Mouse (Mus musculus) megakaryocyte, adult 5-6 weeks (primary cell): ENCODE data around the gene Tex33. TPM values are rescaled to one million over a fixed set of nuclear protein-coding genes. Genes with fewer than 3 reads are reported as not detected.

Source experiments
- ATAC-seq: 2 replicates; pipeline ENCODE4 v1.8.0; 2016; ENCODE audit warnings: mild to moderate bottlenecking, inconsistent platforms; ENCODE audit not compliant: poor library complexity, severe bottlenecking
- total RNA-seq, 2 experiments: library from RNA; stranded (forward) in 1 of 2; stranded (reverse) in 1 of 2; fragments of 153-499, 151-499 nt in 1 of 2; fragments of 221-1000, 200-1000 nt in 1 of 2; gene quantifications; 2 replicates each; pipeline versions ENCODE4 v1.2.3 to v1.2.4; 2015 to 2017

Gene Tex33
- total RNA-seq, 2 experiments from 2014 or later = not detected

DNA sequence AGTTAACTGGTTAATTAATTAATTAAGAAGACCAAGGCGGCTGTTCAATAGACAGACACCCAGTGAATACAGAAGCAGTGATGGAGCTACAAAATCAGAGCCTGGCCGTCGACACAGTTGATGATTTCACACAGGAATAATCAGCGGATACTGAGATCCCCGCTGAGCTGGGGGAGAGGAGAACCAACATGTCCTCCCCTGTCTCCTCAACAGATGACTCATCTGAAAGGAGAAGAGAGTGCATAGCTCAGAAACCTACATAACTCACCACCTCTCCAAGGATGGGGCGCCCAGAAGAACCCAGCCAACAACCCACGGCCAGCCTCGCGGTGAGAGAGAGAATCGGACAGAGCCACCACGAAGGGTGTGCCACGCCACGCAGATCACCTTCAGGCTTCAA, 24.7 kb upstream of the Tex33 start:
- no peak for ATAC-seq

- ATAC-seq = no peak
Observed at GRCm38 (mm10) chr15:78416937-78417336, 21.2 kb upstream of the Tex33 start.

GRCm38 (mm10) chr15:78414157-78414556, 18.4 kb upstream of the Tex33 start:
- no peak for ATAC-seq

- ATAC-seq = no peak
Observed at GRCm38 (mm10) chr15:78413719-78414117, 18.0 kb upstream of the Tex33 start.

- ATAC-seq = peak; percentile 63
Observed at GRCm38 (mm10) chr15:78413083-78413718, 17.5 kb upstream of the Tex33 start.

DNA sequence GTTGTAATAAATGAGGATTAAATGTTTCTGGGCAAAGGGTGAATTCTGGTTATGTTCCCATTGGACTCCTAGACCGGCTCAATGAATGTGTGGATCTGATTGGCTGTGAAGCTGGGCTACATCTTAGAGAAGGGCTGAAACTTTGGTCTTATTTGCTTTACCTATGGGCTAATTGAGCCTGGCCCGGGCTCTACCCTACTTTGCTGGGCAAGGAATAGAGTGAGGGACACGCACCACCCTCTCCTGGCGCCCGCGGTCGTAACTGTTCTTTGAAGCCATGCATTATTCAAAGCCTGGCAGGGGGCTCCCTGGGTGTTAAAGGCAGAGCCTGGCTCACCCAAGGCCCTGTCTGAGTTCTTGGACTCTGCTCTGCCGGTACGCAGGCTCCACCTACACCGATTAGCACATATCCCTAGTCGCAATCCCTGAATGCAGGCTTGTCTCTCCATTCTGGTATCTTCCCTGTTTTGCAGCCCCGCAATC, 13.9 kb upstream of the Tex33 start:
- ATAC-seq = no peak

- ATAC-seq = peak; percentile 93
Observed at GRCm38 (mm10) chr15:78406293-78406934, 10.7 kb upstream of the Tex33 start, which contains the start of gene Mpst. Gene Mpst (plus strand): TSS chr15:78406416.

DNA sequence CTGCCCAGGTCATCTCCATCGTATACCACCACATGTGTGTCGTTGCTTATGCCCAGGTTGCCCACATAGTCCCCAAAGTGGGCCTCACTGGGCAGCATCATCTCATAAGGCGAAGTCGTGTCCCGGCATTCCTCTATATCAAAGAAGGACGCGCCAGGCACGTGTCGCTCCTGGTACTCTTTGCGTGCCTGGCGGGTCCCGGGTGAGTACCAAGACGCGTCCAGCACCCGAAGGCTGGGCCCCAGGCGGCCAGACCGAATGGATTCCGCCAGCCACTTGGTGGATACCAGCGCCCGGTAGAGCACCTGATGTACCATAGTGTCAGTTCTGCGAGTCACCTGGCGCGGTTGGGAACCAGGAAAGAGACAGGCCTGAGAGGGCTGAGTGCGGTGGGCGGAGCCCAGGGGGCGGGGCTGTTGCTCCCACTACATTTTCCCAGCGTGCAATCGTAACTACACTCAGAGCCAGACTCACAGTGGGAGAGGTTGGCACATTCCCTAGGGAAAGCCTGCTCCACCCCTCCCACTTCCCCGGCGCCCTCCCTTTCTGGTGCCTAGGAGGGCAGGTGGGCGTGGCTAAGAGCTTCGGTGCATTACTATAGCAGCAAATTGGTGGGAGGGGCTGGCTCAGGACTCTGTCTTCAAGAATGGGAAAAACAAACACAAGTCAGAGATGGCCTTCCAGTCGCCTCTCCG, 10.0 kb upstream of the Tex33 start, which contains the start of gene Tst:
Gene Tst, minus strand, starts transcription at position 391 of the 695 bp plus-strand sequence.
- ATAC-seq = peak; percentile 37

- ATAC-seq = no peak
Observed at GRCm38 (mm10) chr15:78405098-78405497, 9.4 kb upstream of the Tex33 start.

DNA sequence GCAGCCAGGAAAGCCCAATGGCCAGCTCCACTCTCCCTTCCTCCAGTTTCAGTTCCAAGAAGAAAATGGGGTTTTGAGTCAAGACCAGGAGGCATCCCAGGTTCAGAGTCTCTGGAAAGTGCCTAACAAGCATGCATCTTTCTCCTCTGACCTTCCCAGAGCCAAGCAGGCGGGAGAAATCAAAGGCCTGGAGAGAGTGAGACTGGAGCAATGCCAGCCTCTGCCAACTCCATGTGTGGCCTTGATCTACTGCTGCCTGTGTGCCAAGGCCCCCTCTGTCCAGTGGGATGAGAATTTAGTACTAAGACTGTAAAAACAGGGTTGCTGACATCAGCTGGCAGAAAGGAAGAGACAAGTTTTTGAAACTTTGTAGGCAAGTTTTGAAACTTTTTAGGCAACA, 8.2 kb upstream of the Tex33 start:
- ATAC-seq = no peak

- no peak for ATAC-seq
Observed at GRCm38 (mm10) chr15:78403301-78403741, 7.6 kb upstream of the Tex33 start.

GRCm38 (mm10) chr15:78402423-78402822, 6.7 kb upstream of the Tex33 start:
- ATAC-seq = no peak

DNA sequence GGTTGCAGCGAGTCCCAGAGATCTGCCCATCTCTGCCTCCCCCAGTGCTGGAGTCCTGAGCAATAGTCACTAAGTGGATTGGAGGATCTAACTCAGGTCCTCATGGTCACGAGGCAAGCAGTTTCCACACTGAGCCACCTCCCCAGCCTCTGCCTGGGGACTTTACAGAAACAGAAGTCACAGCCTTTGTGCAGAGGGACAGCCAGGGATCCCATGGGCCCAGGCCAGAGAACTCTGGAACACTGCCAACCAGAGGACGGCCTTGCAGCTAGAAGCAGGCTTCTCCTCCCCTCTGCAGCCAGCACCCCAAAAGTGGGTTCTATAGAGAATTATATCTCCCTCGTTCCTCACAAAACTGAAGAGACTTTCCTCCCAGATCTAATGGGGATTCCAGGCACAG, 6.2 kb upstream of the Tex33 start:
- peak; percentile 13; the same call in 1 of the 2 replicates for ATAC-seq

GRCm38 (mm10) chr15:78401345-78401744, 5.6 kb upstream of the Tex33 start:
- no peak for ATAC-seq

DNA sequence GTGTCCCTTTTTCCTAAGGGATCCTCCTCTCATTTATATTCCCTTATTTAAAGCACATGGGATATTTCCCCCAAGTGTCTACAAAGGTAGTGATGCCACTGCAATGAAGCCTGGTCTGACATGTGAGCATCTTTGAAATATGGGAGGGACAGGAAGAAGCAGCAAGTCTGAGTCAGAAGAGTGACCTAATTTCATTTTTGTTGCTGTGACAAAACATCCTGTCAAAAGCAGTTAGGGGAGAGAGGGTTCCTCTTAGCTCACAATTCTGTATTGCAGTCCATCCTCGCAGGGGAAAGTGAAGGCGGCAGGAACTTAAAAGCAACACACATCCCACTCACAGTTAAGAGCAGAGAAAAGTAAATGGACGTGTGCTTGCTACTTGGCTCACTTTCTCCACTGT, 4.9 kb downstream of the Tex33 start:
- ATAC-seq = peak; percentile 95

DNA sequence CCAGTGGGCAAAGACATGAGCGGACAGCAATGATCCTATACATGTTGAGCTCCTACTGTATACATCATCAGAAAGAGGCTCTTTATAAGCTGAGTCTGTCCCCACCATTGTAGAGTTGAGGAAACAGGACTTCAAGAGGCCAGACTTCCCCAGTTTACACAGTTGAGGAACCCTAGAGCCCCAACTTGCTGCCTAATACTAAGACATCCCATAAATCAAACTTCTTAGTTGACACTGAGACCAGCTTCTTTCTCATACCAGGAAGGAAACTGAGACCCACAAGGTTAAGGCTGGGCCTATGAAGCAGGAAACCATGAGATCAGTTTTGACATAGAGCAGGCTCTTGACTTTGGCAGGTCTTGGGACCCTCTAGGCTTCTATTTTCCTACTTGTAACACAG, 10.1 kb downstream of the Tex33 start:
- ATAC-seq = no peak

- ATAC-seq = no peak
Observed at GRCm38 (mm10) chr15:78384220-78385116, 11.2 kb downstream of the Tex33 start.

DNA sequence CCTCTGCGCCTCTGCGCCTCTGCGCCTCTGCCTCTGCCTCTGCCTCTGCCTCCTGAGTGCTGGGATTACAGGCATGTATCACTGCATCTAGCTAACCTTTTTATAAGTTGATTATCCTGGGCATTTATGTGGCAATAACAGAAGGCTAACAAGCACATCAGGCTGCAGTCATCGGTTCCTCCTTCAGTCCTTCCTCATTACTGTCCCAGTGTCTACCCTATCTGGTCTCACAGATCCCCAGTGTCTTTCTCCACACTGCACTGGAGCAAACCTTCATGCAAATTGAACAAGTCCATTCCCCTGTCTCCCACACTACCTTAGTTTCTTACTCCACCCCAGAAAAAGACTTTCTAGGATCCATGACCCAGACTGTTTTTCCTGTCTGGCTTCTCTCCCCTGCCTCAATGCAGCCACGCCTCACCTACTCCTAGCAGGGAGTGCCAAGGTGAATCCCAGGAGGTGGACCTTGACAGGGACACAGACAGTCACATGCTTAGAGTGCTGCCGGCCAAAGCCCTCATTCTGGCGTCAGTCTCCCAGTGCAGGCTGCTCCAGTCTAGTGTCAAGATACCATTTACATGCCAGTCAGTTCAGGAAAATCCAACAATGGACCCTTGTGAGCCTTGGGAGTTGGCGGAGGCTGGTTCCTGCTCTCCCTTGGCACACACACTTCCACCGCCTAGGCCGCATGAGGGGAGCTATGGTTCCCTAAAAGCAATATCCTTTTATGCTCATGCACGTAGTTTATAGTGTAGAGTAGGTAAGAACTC, 12.1 kb downstream of the Tex33 start:
- ATAC-seq = peak; percentile 87

- no peak for ATAC-seq
Observed at GRCm38 (mm10) chr15:78382115-78382514, 13.6 kb downstream of the Tex33 start.

DNA sequence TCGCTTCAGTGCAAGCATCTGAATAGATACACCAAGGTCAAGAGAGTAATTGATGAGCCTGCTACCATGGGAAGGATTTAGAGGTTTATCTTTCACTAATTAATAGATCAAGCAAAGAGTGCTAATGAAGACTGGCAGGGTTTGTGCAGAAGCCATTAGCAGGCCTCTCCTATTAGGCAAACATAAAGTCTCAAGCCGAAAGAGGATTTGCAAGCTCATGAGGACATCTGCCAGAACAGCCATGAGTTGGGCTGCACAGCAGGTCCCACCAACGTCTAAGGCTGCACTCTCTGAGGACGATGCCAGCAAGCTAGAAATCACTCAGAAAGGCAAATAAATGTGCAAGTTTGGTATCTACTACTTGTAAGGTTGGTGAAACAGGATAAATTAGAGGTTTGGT, 15.0 kb downstream of the Tex33 start:
- no peak for ATAC-seq
